Mouse (Mus musculus) heart, postnatal 25 days (tissue): Measurements from ENCODE around the gene Enah. TPM values are rescaled to one million over a fixed set of nuclear protein-coding genes. Genes with fewer than 3 reads are reported as not detected.

Experiments used
- DNase-seq: peaks from one replicate; pipeline ENCODE4 v3.0.0; 2022; ENCODE audit warnings: low spot score
- intact Hi-C: fragments of 180-260 bp; cut with DNase I; formaldehyde crosslinking; loops from one replicate; pipeline ENCODE4 v1.15.1; 2025
- total RNA-seq, 2 experiments: library from RNA; stranded (reverse); gene quantifications; 2 replicates each; pipeline ENCODE4 v1.2.3; 2021

Gene Enah
- total RNA-seq, result 100 to 1,000 TPM; 106 to 109 TPM

DNA sequence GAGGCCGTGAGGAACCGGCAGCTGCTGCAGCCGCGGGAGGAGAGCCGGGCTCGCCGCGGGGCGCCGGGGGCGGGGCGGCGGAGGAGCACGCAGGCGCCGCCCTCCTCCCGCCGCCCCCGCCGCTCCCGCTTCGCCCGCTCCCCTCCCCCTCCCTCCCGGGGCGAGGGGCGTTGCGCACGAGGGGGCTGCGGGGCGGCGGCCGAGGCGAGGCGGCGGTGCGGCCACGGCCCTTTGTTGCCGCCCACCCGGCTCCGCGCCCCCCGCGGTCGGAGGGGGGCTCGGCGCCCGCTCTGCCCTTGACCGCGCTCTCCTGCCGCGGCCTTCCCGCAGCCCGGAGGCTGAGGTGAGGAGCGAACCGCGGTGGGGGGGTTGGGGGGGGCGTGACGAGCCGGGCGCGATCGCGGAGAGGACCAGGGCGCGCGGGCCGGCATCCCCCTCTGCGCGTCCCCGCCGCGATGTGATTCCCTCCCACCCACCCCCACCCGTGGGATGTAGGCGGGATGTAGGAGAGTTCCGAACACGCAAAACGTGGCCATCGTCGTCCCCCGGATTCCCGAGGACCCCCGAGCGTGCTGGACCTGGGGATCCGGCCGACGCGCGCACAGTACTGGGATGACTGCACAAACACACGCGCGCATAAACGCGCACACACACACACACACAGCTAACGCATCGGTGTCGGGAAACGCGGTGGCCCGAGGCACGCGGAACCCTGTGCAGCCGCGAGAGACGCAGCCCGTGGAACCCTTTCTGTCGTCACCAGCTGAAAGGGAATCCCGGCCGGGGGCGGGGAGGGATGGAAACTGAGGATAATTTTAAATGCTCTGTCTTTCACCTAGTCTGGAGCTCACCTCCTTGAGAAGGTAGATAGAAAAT lies at the start of gene Enah:
Enah (minus strand) TSS at position 65 of the 876 bp plus-strand sequence.
- peak; percentile 31 for DNase-seq
- intact Hi-C loops, result loop anchor here (2.0 to 5.0 kb wide), 3 partner anchors 38 to 95 kb away; no protein-coding TSS in a partner anchor

DNA sequence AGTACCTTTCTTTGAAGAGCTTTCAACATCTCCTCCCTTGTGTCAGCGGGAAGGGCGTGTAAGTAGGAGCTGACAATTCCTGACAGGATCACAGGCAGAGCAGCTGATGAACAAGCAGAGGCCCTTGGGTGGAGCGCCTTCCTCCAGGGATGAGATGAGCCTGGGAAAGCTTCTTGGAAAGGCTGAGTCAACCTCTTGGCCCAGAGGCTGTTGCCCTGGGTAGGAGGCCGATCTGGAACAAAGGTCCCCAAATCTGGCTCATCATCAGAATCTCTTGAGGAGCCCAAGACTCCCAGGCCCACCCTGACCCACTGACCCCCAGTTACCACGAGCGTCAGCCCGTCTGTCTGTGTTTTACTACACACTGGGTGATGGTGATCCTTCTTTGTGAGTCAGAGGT lies 48.3 kb upstream of the Enah start:
- intact Hi-C loops, result no loop called here
- DNase-seq, result no peak

DNA sequence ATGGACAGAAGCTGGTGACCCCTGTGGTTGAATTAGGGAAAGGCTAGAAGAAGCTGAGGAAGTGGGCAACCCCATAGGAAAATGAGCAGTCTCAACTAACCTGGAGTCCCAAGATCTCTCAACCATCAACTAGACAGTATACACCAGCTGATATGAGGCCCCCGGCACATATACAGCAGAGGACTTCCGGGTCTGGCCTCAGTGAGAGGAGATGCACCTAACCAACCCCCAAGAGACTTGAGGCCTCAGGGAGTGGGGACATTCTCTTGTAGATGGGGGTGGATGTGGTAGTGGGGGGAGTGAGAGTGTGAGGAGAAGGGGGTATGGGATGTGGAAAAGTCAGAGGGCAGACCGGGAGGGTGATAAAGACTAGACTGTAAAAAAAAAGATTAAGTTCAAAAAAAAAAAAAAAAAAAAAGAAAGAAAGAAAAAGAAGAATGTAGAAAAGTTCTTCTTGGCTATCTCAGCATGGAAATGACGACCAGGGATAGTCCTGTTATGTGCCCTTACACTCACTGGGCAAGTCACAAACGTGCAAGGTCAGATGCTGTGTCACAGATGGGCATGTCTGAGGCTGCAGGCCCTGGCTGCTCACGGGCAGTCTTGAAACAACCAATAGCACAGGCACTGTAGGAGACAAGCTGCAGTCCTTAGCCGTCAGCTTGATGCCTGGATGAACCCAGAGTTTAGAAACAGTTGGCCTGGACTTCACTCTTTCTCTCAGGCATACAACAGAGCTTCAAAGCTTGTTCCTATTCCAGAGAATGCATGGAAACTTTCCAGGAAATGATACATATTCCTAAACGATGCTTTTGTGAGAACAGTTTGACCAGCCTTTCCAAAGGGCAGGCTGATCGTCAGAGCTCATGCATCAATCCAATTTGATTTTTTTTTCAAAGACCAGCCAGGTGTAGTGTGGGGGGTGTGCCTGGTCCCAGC lies 47.0 kb upstream of the Enah start:
- DNase-seq, result no peak
- intact Hi-C loops, result no loop called here

DNA sequence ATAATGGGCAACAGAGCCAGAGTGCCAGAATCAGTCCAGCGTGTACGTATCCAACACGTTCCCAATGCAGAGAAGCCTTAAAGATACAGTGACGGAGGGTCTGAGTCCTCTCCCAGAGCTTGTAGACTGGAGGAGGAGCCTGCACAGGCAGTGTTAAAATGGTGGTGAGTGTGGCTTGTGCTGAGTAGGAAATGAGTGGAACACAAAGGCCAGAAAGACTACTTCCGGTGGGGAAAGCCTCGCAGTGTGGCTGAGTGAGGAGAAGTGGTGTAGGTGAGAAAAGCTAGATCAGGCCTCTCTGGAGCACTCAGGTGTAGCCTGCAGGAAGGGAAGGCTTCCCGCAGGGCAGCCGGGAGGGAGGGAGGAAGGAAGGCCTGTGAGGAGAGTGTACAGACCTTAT lies 43.9 kb upstream of the Enah start:
- intact Hi-C loops, result no loop called here
- no peak for DNase-seq

DNA sequence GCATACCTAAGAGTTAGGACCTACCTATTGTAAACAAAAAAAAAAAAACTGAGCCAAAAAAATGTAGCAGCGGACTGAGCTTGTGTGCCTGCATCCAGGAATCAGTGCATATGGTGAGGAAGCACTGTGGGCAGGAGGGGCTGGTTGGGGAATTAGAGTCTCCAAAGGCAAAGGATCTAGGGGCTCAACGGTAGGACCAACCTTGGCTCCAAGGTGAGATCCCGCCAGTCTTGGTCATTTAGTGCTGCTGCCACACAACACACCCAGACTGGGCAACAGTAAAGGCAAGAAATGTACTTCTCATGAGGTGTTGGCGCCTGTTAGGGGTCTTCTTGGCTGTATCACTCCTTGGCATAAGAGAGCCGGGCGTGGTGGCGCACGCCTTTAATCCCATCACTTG lies 43.0 kb upstream of the Enah start:
- intact Hi-C loops, result no loop called here
- no peak for DNase-seq

DNA sequence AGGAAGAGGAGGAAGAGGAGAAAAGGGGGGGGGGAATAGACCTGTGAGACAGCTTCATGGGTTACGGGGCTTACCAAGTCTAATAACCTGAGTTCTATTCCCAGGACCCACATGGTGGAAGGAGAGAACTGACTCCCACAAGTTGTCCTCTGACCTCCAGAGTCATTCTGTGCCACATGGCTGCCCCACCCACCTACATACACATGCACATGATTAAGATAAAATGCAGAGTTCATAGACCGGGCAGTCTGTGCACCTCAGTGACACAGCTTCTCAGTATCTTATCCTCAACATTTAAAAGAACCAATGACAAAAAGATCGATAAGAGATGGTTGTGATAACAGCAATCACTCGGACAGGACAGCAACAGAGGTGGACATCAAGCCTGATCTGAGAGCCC lies 41.4 kb upstream of the Enah start:
- intact Hi-C loops, result no loop called here
- DNase-seq, result no peak

DNA sequence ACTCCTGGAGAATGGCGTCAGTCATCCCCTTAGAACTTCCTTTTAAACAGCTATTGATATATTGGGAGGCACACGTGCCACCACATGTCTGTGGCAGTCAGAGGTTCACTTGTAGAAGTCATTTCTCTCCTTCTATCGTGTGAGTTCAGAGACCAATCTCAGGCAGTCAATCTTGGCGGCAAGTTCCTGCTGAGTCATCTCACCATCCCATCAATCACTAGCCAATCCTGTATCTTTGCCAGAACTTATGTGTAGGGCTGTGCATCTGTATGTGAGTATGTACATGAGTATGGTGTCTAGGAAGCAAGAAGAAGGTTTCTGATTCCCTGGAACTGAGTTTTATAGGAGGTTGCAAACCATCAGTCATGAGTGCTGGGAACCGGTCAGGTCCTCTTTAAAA lies 40.0 kb upstream of the Enah start:
- DNase-seq, result no peak
- intact Hi-C loops, result no loop called here

DNA sequence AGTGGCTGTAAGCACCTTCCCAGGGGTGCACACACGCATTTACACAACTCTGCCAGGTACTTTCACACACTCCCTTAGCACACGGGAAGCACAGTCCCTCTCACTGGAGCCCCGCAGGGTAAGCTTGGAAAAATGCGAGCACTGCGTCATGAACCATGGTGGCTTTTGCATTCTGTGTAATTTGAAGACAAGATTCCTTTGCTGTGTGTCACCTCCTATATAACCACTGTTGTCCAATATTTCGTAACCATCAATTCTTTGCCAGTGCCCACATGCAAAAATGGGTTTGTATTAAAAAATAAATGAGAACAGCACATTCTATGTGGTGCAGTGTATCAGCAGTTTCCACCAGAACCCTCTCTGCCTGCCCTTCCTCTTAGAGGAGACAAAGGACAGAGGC lies 38.2 kb upstream of the Enah start:
- no peak for DNase-seq
- intact Hi-C loops, result no loop called here

DNA sequence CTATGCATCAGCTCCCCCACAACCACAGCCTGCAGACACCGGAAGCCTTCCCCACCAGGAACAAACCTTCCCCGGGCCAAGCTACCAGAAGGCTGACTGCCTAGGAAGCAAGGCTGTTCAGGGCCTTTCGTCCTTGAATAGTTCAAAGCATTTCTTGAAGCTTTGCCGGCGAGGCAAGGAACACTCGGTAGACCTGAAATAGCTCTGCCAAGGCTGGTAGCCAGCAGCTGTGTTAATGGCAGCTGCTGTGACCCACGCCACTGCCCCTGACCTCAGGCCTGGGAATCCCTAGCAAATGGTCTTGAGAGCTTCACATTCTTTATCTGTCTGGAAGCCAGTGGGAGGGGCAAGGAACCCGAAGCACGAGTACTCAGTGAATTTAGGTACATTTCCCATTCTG lies 35.3 kb upstream of the Enah start:
- no peak for DNase-seq
- intact Hi-C loops, result no loop called here

DNA sequence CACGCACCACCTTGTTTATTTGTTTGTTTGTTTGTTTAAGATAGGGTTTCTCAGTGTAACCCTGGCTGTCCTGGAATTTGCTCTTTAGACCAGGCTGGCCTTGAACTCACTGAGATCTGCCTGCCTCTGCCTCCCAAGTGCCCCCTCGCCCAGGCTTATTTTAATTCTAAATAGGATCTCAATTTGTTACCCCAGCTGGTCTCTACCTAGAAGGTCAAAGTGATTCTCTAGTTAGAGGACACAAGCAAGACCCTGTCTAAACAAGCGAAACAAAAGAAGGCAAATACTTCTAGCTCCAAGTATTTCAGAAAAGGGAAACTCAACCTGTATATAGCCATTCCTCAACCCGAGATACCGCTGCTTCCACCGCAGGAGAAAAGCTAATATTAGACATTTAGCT lies 34.9 kb upstream of the Enah start:
- DNase-seq, result no peak
- intact Hi-C loops, result no loop called here

DNA sequence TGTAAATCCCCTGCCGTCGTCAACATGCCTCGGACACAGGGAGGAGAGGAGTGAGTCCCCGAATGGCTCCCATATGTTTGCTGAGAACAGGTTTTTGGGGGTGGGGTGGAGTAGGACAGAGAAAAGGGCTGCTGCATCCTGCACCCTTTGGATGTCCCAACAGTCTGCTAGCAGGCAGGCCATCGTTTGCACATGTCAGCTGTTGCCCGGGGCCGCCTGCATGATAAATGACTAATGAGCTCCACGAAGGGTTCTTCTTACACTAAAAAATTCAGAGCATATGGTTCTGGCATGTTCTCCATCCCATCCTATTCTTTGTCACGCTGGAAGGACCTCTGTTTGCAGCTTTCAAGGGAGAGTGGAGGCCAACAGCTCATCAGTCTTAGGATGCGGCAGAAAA lies 33.2 kb upstream of the Enah start:
- DNase-seq, result no peak
- intact Hi-C loops, result no loop called here

DNA sequence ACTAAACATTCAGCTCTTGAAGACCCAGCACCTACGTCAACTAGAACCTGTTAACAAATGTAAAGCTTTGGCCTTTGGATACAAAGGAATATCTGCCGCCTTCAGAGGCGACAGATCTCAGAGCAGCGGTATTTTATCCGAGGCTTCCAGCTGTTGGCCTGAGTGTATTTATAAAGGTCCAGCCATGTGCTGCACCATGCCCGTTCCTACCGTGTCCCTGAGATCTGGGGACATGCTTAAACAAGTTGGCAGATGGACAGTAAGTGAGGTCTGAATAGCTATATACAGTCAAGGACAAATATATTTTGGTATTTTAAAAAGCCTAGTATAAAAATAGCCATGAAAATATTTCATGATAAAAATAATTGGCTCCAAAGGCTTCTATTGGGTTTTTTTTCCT lies 32.6 kb upstream of the Enah start:
- no peak for DNase-seq
- intact Hi-C loops, result no loop called here

DNA sequence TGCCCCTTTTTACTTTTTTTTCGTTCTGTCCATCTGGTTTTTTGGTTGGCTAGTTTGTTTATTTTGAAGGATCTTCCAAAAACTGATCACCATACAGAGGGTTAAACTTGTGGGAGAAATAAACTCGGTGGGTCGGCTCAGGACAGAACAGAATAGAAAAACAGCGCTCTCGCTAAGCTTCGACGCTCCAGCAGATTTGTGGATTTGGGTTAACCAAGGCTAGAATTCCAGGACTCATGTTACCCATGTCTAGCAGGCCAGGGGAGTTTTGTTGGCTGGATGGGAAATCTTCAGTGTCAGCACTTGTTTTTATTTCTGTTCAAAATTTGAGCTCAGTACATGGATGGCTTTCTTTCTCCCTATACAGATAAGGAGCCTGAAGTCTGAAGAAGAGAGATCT lies 30.0 kb upstream of the Enah start:
- intact Hi-C loops, result no loop called here

DNA sequence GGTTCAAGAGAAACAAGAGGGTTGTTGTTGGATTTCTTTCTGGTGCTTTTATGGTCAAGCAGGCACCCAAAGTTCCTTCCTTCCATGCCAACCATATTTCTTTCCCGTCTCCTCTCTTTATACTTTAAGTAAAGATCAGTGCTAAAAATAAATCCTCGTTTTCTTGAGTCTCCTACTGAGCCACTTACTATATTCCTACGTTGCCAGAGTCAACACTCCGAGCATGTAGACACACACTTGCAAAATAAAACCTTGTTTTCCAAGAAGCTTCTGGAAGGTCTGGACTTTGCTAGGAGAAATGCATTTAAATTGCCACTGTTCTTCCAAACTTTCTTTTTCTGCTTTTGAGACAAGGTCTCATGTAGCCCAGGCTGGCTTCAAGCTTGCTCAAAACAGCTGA lies 28.3 kb upstream of the Enah start:
- intact Hi-C loops, result no loop called here
- no peak for DNase-seq

More for the DNA sequence above, 30.0 kb upstream of the Enah start:
- no peak for DNase-seq

DNA sequence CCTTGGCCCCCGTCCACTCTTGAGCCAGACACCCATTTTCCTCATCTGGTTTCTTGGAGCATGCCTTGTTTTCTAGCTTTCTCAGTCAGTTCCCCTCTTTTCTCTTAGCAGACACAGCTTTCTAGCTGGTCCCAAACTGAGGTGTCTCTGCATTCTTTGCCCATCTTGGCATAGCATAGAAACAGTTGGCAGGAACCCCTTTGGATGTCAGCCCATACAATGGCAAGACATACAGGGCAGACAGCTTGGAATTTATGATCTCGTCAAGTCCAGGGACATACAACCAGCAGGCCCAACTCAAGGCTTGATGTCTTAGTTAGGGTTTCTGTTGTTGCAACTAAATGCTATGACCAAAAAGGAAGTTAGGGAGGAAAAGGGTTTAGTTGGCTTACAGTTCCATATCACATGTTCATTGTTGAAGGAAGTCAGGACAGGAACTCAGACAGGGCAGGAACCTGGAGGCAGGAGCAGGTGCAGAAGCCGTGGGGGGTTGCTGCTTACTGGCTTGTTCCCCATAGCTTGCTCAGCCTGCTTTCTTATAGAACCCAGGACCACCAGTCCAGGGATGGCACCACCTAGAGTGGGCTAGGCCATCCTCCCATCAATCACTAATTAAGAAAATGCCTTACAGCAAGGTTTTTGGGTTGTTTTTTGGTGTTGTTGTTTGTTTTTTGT lies 27.4 kb upstream of the Enah start:
- intact Hi-C loops, result no loop called here
- no peak for DNase-seq

DNA sequence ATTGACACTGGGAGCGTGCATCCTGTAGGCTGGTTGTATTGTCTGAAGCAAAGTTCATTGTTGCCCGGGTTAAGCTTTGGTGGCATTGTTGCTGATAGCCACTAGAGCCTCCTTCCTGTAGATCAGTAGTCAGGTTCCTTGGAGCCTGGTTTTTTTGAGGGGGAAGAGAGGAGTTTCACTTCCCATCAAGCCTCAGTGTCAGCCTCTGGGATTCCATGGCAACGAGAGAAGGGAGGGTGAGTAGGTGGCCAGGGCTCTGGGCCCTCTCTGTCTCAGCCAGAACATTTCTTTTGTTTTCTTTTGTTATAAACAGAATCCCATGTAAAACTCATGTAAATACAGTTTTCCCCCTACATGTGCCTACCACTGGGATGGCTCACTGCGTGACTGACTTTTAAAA lies 25.4 kb upstream of the Enah start:
- no peak for DNase-seq
- intact Hi-C loops, result no loop called here

DNA sequence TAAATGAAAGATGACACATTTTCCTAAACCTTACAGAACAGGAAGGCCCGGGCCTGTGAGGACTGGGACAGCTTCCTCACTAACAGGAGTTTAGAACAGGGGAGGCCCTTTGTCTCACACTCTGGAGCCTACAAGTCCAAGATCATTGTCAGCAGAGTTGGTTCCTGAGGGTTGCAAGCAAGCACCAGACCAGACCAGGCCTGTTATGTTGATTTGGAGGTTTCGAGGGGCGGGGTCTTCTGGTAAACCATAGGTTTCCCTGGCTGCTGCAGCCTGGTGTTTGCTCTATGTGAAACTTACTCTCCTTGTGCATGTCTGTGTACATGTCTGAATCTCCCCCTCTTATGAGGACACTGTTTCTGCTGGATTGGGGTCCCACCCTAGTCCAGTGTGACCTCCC lies 20.7 kb upstream of the Enah start:
- intact Hi-C loops, result no loop called here
- no peak for DNase-seq

DNA sequence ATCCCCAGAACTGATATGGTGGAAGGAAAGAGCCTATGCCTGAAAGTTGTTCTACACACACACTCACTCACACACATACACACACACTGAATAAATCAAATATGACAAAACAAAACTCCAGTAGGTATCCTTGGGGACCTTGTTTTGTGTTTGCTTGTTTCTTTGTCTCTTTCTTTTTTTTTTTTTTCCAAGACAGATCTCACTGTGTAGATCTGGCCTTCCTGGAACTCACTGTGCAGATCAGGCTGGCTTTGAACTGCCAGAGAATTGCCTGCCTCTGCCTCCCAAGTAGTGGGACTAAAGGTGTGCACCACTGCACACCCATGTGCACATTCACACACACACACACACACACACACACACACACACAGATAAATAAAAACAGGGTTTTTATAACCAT lies 12.0 kb upstream of the Enah start:
- no peak for DNase-seq
- intact Hi-C loops, result no loop called here

DNA sequence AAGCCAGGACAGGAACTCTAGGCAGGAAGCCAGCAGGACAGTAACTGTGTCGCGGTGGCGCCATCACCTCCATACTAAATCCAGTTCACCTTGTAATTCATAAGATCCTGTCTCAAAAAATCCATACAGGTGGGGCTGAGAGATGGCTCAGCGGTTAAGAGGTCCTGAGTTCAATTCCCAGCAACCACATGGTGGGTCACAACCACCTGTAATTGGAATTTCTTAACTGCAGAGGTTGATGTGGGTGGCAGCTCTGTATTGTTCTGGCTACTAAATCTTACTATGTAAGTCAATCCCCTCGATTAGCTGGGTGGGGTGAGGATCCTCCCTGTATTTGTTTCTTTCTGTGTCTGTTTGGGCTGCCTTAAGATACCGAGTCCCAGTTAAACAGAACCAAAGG lies 11.3 kb upstream of the Enah start:
- intact Hi-C loops, result no loop called here
- no peak for DNase-seq

DNA sequence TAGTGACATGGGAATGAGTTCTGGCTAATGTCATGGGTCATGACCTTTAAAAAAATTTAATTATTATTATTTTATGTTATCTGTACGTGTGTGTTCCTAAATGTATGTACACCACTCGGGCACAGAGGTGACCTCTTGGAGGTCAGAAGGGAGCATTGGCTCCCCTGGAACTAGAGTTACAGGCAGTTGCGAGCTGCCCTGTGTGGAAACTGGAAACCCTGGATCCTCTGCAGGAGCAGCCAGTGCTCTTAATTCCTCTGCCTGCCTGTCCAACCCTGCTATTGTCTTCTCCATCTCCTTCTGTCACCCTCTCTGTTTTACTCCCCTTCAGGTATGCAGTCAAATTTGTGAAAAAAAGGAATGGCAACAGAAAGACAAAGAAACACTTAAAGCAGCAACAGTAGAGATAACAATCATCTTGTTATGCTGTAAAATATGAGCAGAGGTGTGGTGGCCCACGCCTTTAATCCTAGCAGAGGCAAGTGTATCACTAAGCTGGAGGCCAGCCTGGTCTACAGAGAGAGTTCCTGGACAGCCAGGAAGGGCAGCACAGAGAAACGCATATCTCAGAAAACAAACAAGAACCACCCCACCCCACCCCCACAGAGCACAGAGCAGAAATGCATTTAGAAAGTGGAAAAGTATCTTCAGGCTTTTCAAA lies 10.3 kb upstream of the Enah start:
- intact Hi-C loops, result no loop called here
- DNase-seq, result no peak
